Mouse (Mus musculus): Measurements from ENCODE around the gene Lag3. TPM values are rescaled to one million over a fixed set of nuclear protein-coding genes. Genes with fewer than 3 reads are reported as not detected.

Lag3 gene
- polyA plus RNA-seq, 1 experiment from 2014 or later, result 3.1 TPM

DNA sequence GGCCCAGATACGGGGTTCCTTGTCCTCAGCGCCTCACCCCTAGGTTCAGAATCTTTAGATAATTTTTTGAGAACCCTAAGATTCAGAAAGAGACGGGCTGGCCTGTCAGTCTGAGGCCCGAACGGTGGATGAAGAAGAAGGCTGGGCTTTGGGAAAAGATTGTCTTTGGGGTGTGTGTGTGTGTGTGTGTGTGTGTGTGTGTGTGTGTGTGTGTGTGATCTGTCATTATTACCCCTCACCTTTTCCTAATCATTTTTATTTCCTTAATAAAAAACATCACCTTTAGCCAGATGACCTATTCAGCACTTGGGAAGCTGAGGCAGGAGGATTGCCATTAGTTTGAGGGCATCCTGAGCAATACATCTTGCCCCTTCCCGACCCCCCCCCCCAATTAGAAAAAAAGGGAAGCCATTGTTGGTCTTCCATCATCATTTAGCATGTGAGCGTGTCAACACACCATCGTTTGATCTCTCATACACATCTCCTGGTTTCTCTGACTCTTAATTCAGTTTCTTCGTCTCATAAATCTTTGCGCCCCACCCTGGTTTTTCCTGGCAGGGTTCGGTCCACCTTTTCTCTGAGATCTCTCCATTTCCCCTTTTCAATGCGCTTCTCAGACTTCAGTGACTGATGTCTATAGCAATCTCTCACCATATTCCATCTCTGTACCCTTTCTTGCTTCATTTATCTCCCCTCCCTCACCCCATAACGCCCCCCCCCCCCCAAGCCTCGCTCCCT lies 7.6 kb upstream of the Lag3 start:
- H3K4me1 ChIP-seq, result peaks cover 56% of the 10 kb centered on the region

GRCm38 (mm10) chr6:124918331-124918690 lies 6.8 kb upstream of the Lag3 start:
- 7% methylated on average over 7 of the region's 7 CpGs for WGBS
- no peaks in the 10 kb centered on the region for H3K9me3 ChIP-seq
- H3K36me3 ChIP-seq, result peaks cover 19% of the 10 kb centered on the region
- peak overlapping the region; percentile 100 for H3K4me2 ChIP-seq (replicated peaks)
- no peak for ATAC-seq (ENCODE audit: low FRiP score, low read depth)
- peak overlapping the region; percentile 90 for H3K4me3 ChIP-seq
- no peaks in the 10 kb centered on the region for H3K27me3 ChIP-seq
- peak overlapping the region; percentile 100 for H3K27ac ChIP-seq
- H3K9ac ChIP-seq, result peak overlapping the region; percentile 100
- H3K4me1 ChIP-seq, result peaks cover 58% of the 10 kb centered on the region

More for the DNA sequence above, 7.6 kb upstream of the Lag3 start:
- ATAC-seq (ENCODE audit: low FRiP score, low read depth), result no peak
- no peaks in the 10 kb centered on the region for H3K27me3 ChIP-seq
- peak overlapping the region; percentile 100 for H3K27ac ChIP-seq
- peak overlapping the region; percentile 100 for H3K4me2 ChIP-seq (replicated peaks)
- H3K36me3 ChIP-seq, result peaks cover 11% of the 10 kb centered on the region
- no peaks in the 10 kb centered on the region for H3K9me3 ChIP-seq
- H3K4me3 ChIP-seq, result peak overlapping the region; percentile 90
- no peak overlapping the region for H3K9ac ChIP-seq
- 24% methylated on average over 14 of the region's 14 CpGs for WGBS

DNA sequence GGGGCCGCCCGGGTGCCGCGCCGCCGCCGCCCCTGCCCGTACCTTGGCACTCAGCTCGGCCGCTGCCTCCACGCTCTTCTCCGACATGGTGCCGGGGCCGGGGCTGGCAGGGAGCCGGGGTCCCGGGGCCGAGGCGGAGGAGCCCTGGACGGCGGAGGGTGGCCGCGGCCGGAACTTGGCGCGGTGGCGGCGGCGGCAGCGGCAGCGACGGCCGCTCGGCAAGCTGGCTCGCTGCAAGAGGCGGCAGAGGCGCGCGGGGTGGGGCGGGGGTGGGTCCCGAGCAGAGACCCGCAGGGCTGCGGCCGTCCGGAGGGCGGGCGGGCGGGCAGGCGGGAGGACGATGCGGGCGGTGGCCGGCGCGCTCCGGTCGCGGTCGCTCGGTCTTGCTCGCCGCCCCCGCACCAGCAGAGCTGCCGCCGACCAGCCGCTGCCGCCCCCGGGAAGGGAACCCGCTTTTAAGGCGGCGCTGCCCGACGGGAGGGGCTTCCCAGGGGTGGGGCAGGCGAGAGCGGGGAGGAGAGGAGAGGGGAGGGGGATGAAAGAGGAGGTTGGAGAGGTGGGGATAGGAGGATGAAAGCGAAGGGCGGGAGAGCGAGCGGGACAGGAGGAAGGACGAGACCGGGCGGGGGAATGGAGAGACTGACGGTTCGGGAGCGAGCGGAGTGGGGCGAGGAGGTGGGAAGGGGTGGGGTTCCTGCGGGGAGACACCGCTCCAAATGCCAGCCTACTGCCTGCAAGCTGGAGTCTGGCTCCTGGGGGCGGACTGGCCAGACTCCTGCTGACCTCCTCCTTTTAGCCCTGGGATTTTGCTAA lies 6.2 kb upstream of the Lag3 start:
- peaks cover 61% of the 10 kb centered on the region for H3K4me1 ChIP-seq
- 2% methylated on average over 66 of the region's 89 CpGs for WGBS
- H3K9ac ChIP-seq, result peak overlapping the region; percentile 100
- H3K9me3 ChIP-seq, result no peaks in the 10 kb centered on the region
- H3K4me3 ChIP-seq, result peak overlapping the region; percentile 90
- no peaks in the 10 kb centered on the region for H3K27me3 ChIP-seq
- ATAC-seq (ENCODE audit: low FRiP score, low read depth), result peak; percentile 66
- peak overlapping the region; percentile 100 for H3K4me2 ChIP-seq (replicated peaks)
- H3K36me3 ChIP-seq, result peaks cover 24% of the 10 kb centered on the region
- H3K27ac ChIP-seq, result peak overlapping the region; percentile 100

DNA sequence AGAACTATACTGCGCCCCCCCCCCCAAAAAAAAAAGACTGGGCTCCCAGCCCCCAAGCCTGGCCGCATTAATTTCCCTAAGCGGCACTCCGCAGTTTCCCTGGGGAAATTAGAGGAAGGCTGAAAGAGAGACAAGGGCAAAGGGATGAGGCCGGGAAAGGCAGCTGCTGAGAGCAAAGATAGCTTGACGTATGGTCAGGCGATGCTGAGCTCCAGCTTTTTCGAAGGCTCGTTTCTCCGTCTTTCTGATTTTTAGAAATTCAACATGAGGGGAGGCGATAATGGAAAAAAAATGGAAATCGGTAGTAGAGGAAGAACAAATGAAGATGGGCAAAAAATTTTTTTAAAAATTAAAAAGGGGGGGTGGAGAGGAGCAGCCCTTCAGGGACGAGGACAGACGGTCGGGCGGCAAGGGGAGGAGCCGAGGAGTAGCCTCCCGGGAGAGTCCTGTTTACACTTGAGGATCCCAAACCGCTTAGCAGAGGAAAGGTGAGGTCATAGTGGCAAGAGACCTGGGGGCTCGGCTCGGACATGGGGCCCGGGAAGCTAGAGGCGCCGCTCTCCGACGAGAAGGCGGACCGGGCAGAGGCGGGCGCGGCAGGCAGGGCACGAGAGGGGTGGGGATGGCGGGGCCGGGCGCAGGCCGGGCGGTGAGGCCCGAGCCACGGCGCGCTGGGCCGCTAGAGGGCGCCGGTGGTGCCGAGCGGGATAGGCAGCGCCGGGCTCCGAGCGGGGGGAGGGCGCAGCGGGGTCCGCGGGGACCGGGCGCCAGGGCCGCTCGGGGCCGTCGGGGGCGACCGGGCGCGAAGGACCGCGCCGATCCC lies 5.4 kb upstream of the Lag3 start:
- Histone ChIP-seq H3K9ac (peak overlapping the region; percentile 100), H3K4me3 (peak overlapping the region; percentile 90), H3K27ac (peak overlapping the region; percentile 100), H3K4me1 (peaks cover 67% of the 10 kb centered on the region), H3K4me2 (replicated peaks) (peak overlapping the region; percentile 100), H3K36me3 (peaks cover 29% of the 10 kb centered on the region), H3K9me3 (no peaks in the 10 kb centered on the region), H3K27me3 (no peaks in the 10 kb centered on the region)
- peak; percentile 25 for ATAC-seq (ENCODE audit: low FRiP score, low read depth)
- WGBS, result 0% methylated on average over 36 of the region's 67 CpGs

- Histone ChIP-seq H3K4me1 (peaks cover 66% of the 10 kb centered on the region), H3K27me3 (no peaks in the 10 kb centered on the region; the same call in 1 of the 2 replicates), H3K36me3 (peaks cover 29% of the 10 kb centered on the region), H3K9ac (peak overlapping the region; percentile 100), H3K4me3 (peak overlapping the region; percentile 90), H3K27ac (peak overlapping the region; percentile 100), H3K4me2 (replicated peaks) (peak overlapping the region; percentile 100), H3K9me3 (no peaks in the 10 kb centered on the region)
- 4% methylated on average over 12 of the region's 12 CpGs for WGBS
- ATAC-seq (ENCODE audit: low FRiP score, low read depth), result no peak
These were observed 4.6 kb upstream of the Lag3 start for GRCm38 (mm10) chr6:124915942-124916694.

DNA sequence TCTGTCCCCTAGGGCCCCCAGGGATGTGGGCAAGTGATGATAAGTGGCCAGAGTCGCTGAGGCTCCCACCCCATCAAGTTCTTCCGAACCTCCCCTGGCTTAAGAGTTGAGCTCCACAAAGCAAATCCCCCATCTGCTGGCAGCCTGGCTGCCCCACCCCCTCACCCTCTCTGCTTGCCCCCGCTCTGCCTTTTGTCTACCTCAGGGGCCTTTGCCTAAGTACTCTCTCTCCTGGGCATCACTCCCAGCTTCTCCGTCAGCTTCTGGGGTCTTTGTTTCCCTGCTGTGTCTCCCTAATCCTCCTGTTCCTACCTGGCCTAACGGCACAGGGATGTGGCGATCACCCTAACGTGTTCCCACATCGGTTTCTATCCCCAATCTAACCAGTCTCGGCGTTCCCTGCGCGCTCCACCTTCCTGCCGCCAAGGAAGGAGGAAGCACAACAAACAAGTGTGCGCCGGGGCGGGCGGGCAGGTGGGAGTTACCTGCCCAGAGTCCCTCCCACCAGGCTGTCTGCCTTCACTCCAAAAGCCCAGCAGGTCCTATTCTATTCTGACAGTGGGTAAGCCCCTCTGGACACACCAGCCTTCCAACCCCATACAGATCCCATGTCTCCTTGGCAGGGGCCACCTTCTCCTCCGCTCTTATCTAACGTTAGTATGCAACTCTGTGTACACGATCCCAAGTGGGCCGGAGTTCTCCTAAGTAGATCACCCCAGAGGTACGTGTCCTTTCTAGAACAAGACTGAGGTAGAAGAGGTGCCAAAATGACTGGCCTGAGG lies 3.8 kb upstream of the Lag3 start:
- Histone ChIP-seq H3K9ac (peak overlapping the region; percentile 100), H3K4me2 (replicated peaks) (peak overlapping the region; percentile 100), H3K4me1 (peaks cover 63% of the 10 kb centered on the region), H3K36me3 (peaks cover 29% of the 10 kb centered on the region), H3K27ac (peak overlapping the region; percentile 28; the same call in 1 of the 2 replicates), H3K4me3 (peak overlapping the region; percentile 90), H3K27me3 (peaks cover 8% of the 10 kb centered on the region), H3K9me3 (no peaks in the 10 kb centered on the region)
- ATAC-seq (ENCODE audit: low FRiP score, low read depth), result no peak
- 18% methylated on average over 22 of the region's 22 CpGs for WGBS

- Histone ChIP-seq H3K27ac (no peak overlapping the region), H3K36me3 (peaks cover 29% of the 10 kb centered on the region), H3K4me1 (peaks cover 68% of the 10 kb centered on the region), H3K9me3 (no peaks in the 10 kb centered on the region), H3K27me3 (peaks cover 16% of the 10 kb centered on the region), H3K4me3 (peak overlapping the region; percentile 90; the same call in 1 of the 2 replicates), H3K4me2 (replicated peaks) (peak overlapping the region; percentile 100), H3K9ac (peak overlapping the region; percentile 100; the same call in 1 of the 2 replicates)
- WGBS, result 89% methylated on average over 7 of the region's 7 CpGs
- no peak for ATAC-seq (ENCODE audit: low FRiP score, low read depth)
These were observed 3.0 kb upstream of the Lag3 start for GRCm38 (mm10) chr6:124914511-124914910.

GRCm38 (mm10) chr6:124913721-124914285 lies 2.3 kb upstream of the Lag3 start:
- 71% methylated on average over 14 of the region's 14 CpGs for WGBS
- peaks cover 29% of the 10 kb centered on the region for H3K36me3 ChIP-seq
- ATAC-seq (ENCODE audit: low FRiP score, low read depth), result no peak
- no peaks in the 10 kb centered on the region for H3K9me3 ChIP-seq
- H3K4me1 ChIP-seq, result peaks cover 63% of the 10 kb centered on the region
- peaks cover 18% of the 10 kb centered on the region for H3K27me3 ChIP-seq
- H3K27ac ChIP-seq, result no peak overlapping the region; the same call in 1 of the 2 replicates
- H3K4me2 ChIP-seq (replicated peaks), result no peak overlapping the region
- no peak overlapping the region for H3K4me3 ChIP-seq
- no peak overlapping the region for H3K9ac ChIP-seq

GRCm38 (mm10) chr6:124913214-124913613 lies 1.7 kb upstream of the Lag3 start:
- ATAC-seq (ENCODE audit: low FRiP score, low read depth), result no peak
- Histone ChIP-seq H3K4me2 (replicated peaks) (no peak overlapping the region), H3K36me3 (peaks cover 29% of the 10 kb centered on the region), H3K9me3 (no peaks in the 10 kb centered on the region), H3K9ac (no peak overlapping the region), H3K27me3 (peaks cover 20% of the 10 kb centered on the region), H3K4me1 (peaks cover 57% of the 10 kb centered on the region), H3K27ac (no peak overlapping the region; the same call in 1 of the 2 replicates), H3K4me3 (no peak overlapping the region)
- WGBS, result 74% methylated on average over 6 of the region's 6 CpGs

GRCm38 (mm10) chr6:124910032-124910431 lies 1.5 kb downstream of the Lag3 start:
- H3K27me3 ChIP-seq, result peaks cover 22% of the 10 kb centered on the region
- no peak overlapping the region for H3K27ac ChIP-seq
- H3K9ac ChIP-seq, result peak overlapping the region; percentile 60
- 3% methylated on average over 32 of the region's 32 CpGs for WGBS
- peaks cover 46% of the 10 kb centered on the region for H3K4me1 ChIP-seq
- no peak for ATAC-seq (ENCODE audit: low FRiP score, low read depth)
- H3K36me3 ChIP-seq, result peaks cover 27% of the 10 kb centered on the region
- H3K9me3 ChIP-seq, result no peaks in the 10 kb centered on the region
- H3K4me3 ChIP-seq, result peak overlapping the region; percentile 25
- H3K4me2 ChIP-seq (replicated peaks), result peak overlapping the region; percentile 57

All from limb, embryonic 13.5 days (tissue).